Mouse (Mus musculus): Measurements from ENCODE around the gene Cdkl3. TPM values are rescaled to one million over a fixed set of nuclear protein-coding genes. Genes with fewer than 3 reads are reported as not detected.
"Not testable (repeated sequence)": the region's sequence is repeated elsewhere in the genome, so short reads cannot be mapped to it uniquely, and the experiment has no call there.

The Cdkl3 gene
- polyA plus RNA-seq, 1 experiment, result 1.8 TPM

DNA sequence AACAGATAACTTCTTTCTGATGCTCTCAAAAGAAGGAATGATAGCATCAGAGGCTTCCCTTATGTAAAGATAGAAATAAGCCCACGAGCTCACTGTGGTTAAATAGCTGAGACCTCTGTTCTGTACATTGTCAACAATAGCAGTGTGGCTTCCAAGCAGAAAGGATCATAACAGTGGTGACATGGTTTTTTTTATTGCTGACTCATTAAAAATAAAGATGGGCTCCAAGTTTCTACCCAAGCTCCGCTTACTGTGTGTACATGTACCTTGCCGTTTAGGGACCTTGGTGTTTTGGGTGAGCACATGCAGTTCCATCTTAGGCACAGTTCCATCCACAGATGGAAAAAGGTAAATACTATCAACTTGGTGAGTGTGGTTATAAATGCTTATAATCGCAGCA lies 99.0 kb downstream of the Cdkl3 start:
- TF ChIP-seq POLR2A (IDR thresholded peaks at IDR 0.05; ENCODE audit: low read depth, low read length) (no peak), CTCF (conservative IDR thresholded peaks at IDR 0.05; ENCODE audit: insufficient read depth, insufficient read length, low read depth, low read length) (no peak)
- no peaks in the 10 kb centered on the region for H3K36me3 ChIP-seq (ENCODE audit: control insufficient read depth, insufficient read depth, low read length)
- 60% methylated on average over 4 of the region's 4 CpGs for WGBS
- H3K27me3 ChIP-seq (replicated peaks; ENCODE audit: control insufficient read depth, insufficient read depth, low read length), result no peaks in the 10 kb centered on the region
- DNase-seq, result no peak
- H3K4me3 ChIP-seq (ENCODE audit: insufficient read depth, low read depth, low read length), result no peak overlapping the region
- peaks cover 41% of the 10 kb centered on the region for H3K4me1 ChIP-seq (ENCODE audit: control insufficient read depth, insufficient read depth, low read length)
- H3K27ac ChIP-seq (ENCODE audit: insufficient read depth, low read depth, low read length), result no peak overlapping the region

DNA sequence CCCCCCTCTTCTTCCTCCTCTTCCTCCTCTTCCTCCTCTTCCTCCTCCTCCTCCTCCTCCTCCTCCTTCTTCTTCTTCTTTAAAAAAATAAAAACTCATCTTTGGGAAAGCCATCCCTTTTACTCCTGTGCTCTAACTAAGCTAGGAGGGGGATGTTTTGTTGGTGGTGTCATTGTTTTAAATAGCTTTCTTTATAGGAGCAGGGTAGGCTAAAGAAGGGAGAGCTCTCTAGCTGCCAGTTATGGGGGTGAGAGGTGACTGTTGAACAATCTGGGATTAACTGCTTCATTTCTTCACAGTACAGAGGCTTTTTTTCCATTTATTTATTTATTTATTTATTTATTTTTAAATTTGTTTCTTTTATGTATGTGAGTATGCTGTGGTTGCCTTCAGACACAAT lies 101.5 kb downstream of the Cdkl3 start:
- no peak for DNase-seq
- H3K4me3 ChIP-seq (ENCODE audit: insufficient read depth, low read depth, low read length), result no peak overlapping the region
- no peaks in the 10 kb centered on the region for H3K27me3 ChIP-seq (replicated peaks; ENCODE audit: control insufficient read depth, insufficient read depth, low read length)
- H3K27ac ChIP-seq (ENCODE audit: insufficient read depth, low read depth, low read length), result no peak overlapping the region
- TF ChIP-seq POLR2A (IDR thresholded peaks at IDR 0.05; ENCODE audit: low read depth, low read length), result no peak
- no peak for TF ChIP-seq CTCF (conservative IDR thresholded peaks at IDR 0.05; ENCODE audit: insufficient read depth, insufficient read length, low read depth, low read length)
- peaks cover 45% of the 10 kb centered on the region for H3K4me1 ChIP-seq (ENCODE audit: control insufficient read depth, insufficient read depth, low read length)
- H3K36me3 ChIP-seq (ENCODE audit: control insufficient read depth, insufficient read depth, low read length), result no peaks in the 10 kb centered on the region

DNA sequence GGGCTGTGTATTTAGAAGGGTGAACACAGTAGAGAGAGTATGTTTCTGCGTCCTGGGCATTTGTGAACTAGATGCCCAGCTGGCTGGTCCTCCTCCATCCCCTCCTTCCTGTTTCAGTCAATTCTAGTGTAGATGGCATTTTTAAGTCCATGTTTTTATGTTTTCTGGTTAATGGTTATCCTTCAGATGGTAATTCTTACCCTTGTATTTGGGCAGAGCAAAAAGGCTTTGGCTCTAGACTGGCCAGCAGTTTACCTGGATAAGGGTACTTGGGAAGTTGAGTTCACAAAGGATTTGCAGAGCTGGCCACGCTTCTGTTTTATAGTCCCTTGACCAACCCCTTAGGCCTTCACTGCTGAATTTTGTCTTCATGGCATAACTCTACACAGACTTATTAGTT lies 102.0 kb downstream of the Cdkl3 start:
- H3K36me3 ChIP-seq (ENCODE audit: control insufficient read depth, insufficient read depth, low read length), result no peaks in the 10 kb centered on the region
- H3K27ac ChIP-seq (ENCODE audit: insufficient read depth, low read depth, low read length), result no peak overlapping the region
- H3K4me1 ChIP-seq (ENCODE audit: control insufficient read depth, insufficient read depth, low read length), result peaks cover 42% of the 10 kb centered on the region
- H3K27me3 ChIP-seq (replicated peaks; ENCODE audit: control insufficient read depth, insufficient read depth, low read length), result no peaks in the 10 kb centered on the region
- DNase-seq, result peak; percentile 54
- TF ChIP-seq POLR2A (IDR thresholded peaks at IDR 0.05; ENCODE audit: low read depth, low read length), result no peak
- TF ChIP-seq CTCF (conservative IDR thresholded peaks at IDR 0.05; ENCODE audit: insufficient read depth, insufficient read length, low read depth, low read length), result no peak
- WGBS, result 31% methylated on average over 2 of the region's 2 CpGs
- H3K4me3 ChIP-seq (ENCODE audit: insufficient read depth, low read depth, low read length), result no peak overlapping the region

DNA sequence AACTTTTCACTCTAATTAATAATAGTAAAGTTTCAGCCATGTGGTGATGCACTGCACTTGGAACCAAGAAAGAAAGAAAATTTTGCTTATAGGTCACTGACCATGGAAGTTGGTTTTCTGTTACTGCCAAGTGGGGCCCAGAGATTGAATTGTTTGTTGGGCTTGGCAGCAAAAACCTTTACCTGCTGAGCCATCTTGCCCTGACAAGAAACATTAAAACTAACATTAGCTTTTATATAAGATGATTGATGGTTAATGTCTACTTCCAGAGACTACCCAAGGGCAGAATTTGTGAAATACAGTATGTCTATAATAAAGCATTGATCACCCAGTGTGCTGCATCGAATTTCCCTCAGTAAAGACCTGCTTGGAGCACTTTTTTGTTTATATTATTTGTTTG lies 102.4 kb downstream of the Cdkl3 start:
- peaks cover 38% of the 10 kb centered on the region for H3K4me1 ChIP-seq (ENCODE audit: control insufficient read depth, insufficient read depth, low read length)
- no peaks in the 10 kb centered on the region for H3K27me3 ChIP-seq (replicated peaks; ENCODE audit: control insufficient read depth, insufficient read depth, low read length)
- DNase-seq, result no peak
- TF ChIP-seq POLR2A (IDR thresholded peaks at IDR 0.05; ENCODE audit: low read depth, low read length) (no peak), CTCF (conservative IDR thresholded peaks at IDR 0.05; ENCODE audit: insufficient read depth, insufficient read length, low read depth, low read length) (no peak)
- H3K27ac ChIP-seq (ENCODE audit: insufficient read depth, low read depth, low read length), result no peak overlapping the region
- 84% methylated on average over 1 of the region's 1 CpGs for WGBS
- H3K4me3 ChIP-seq (ENCODE audit: insufficient read depth, low read depth, low read length), result no peak overlapping the region
- H3K36me3 ChIP-seq (ENCODE audit: control insufficient read depth, insufficient read depth, low read length), result no peaks in the 10 kb centered on the region

DNA sequence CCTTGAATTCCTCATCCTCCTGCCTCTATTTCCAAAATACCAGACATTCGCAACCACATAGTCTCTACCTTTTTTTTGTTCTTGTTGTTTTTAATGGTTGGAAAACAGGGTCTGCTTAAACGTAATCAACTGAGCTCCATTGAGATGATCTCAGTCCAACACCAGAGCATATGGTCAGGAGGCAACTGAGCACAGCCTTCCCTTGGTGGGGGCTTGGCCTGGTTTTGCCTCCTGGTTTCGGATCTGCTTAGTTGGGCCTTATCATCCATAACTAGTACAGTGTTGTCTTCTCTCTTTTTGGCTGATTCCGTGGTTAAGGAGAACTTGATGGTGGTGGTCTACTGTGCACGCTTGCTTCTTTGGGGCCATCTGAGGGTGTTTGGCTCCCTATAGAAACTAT lies 104.8 kb downstream of the Cdkl3 start:
- 0 out of 2 replicates have a peak, but pooled peaks cover 2% of the 10 kb centered on the region for H3K36me3 ChIP-seq (ENCODE audit: control insufficient read depth, insufficient read depth, low read length)
- H3K4me1 ChIP-seq (ENCODE audit: control insufficient read depth, insufficient read depth, low read length), result peaks cover 30% of the 10 kb centered on the region
- 77% methylated on average over 5 of the region's 5 CpGs for WGBS
- H3K27me3 ChIP-seq (replicated peaks; ENCODE audit: control insufficient read depth, insufficient read depth, low read length), result no peaks in the 10 kb centered on the region
- H3K27ac ChIP-seq (ENCODE audit: insufficient read depth, low read depth, low read length), result no peak overlapping the region
- H3K4me3 ChIP-seq (ENCODE audit: insufficient read depth, low read depth, low read length), result no peak overlapping the region
- TF ChIP-seq POLR2A (IDR thresholded peaks at IDR 0.05; ENCODE audit: low read depth, low read length), result no peak
- no peak for TF ChIP-seq CTCF (conservative IDR thresholded peaks at IDR 0.05; ENCODE audit: insufficient read depth, insufficient read length, low read depth, low read length)
- DNase-seq, result no peak

DNA sequence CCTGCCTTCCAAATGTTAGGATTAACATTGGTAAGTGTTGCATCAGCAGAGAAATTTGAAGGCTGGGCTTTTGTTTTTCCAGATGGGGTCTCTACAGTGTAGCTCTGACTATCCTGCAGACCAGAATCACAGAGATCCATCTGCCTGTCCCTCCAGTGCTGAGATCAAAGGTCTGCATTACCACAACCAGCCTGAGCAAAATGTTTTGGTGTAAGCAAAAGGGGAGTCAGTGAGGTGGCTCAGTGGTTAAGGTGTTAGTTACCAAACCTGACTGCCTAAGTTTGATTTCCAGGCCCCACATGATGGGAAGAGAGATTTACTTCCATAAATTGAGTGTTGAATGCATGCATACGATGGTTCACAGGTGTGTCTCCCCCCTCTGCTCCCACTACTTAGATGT lies 105.4 kb downstream of the Cdkl3 start:
- Histone ChIP-seq H3K27me3 (replicated peaks; ENCODE audit: control insufficient read depth, insufficient read depth, low read length) (no peaks in the 10 kb centered on the region), H3K27ac (ENCODE audit: insufficient read depth, low read depth, low read length) (no peak overlapping the region), H3K36me3 (ENCODE audit: control insufficient read depth, insufficient read depth, low read length) (peaks cover 4% of the 10 kb centered on the region; the same call in 1 of the 2 replicates), H3K4me1 (ENCODE audit: control insufficient read depth, insufficient read depth, low read length) (peaks cover 26% of the 10 kb centered on the region), H3K4me3 (ENCODE audit: insufficient read depth, low read depth, low read length) (no peak overlapping the region)
- 74% methylated on average over 1 of the region's 1 CpGs for WGBS
- DNase-seq, result peak; percentile 50
- TF ChIP-seq CTCF (conservative IDR thresholded peaks at IDR 0.05; ENCODE audit: insufficient read depth, insufficient read length, low read depth, low read length) (no peak), POLR2A (IDR thresholded peaks at IDR 0.05; ENCODE audit: low read depth, low read length) (no peak)

DNA sequence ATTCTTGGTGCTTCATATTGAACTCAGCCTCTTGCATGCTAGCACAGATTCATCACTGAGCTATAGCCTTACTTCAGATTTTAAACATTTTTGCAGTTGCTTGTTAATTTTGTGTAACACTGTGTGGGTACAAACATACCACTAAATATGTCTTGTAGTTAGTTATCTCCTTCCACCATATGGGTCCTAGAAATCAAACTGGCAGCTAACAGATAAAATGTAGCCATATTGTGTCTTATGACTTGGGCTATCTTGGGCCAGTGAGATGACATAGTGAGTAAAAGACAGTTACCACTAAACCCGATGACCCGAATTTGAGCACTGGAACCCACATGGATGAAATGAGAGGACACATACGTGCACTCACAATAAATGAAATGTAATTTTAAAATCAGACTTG lies 111.5 kb downstream of the Cdkl3 start:
- DNase-seq, result no peak

DNA sequence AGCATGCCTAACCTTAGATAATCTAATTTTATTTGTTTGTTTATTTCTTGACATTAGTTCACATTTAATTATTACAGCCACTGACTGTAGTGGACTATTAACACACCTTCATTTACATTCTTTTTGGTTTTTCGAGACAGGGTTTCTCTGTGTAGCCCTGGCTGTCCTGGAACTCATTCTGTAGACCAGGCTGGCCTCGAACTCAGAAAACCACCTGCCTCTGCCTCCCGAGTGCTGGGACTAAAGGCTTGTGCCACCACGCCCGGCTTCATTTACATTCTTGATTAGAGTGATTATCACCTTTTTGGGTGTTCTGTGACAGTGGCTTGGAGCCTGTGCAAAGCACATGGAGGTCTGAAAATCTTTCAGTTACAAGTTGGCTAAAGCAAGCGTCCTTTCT lies 112.1 kb downstream of the Cdkl3 start:
- WGBS, result 93% methylated on average over 6 of the region's 6 CpGs
- not testable (repeated sequence) for H3K4me1 ChIP-seq (ENCODE audit: control insufficient read depth, insufficient read depth, low read length); DNase-seq; H3K4me3 ChIP-seq (ENCODE audit: insufficient read depth, low read depth, low read length); H3K27ac ChIP-seq (ENCODE audit: insufficient read depth, low read depth, low read length); H3K27me3 ChIP-seq (replicated peaks; ENCODE audit: control insufficient read depth, insufficient read depth, low read length)
- H3K36me3 ChIP-seq (ENCODE audit: control insufficient read depth, insufficient read depth, low read length), result peaks cover 26% of the 10 kb centered on the region

More for the DNA sequence above, 111.5 kb downstream of the Cdkl3 start:
- WGBS, result 95% methylated on average over 3 of the region's 3 CpGs
- Histone ChIP-seq H3K27me3 (replicated peaks; ENCODE audit: control insufficient read depth, insufficient read depth, low read length) (no peaks in the 10 kb centered on the region), H3K4me3 (ENCODE audit: insufficient read depth, low read depth, low read length) (no peak overlapping the region), H3K36me3 (ENCODE audit: control insufficient read depth, insufficient read depth, low read length) (peaks cover 23% of the 10 kb centered on the region), H3K27ac (ENCODE audit: insufficient read depth, low read depth, low read length) (no peak overlapping the region), H3K4me1 (ENCODE audit: control insufficient read depth, insufficient read depth, low read length) (no peaks in the 10 kb centered on the region)
- TF ChIP-seq CTCF (conservative IDR thresholded peaks at IDR 0.05; ENCODE audit: insufficient read depth, insufficient read length, low read depth, low read length) (no peak), POLR2A (IDR thresholded peaks at IDR 0.05; ENCODE audit: low read depth, low read length) (no peak)

Data from kidney, adult 2 months (tissue).